Mouse (Mus musculus) large intestine, adult 2 months (tissue): ENCODE measurements at regions not wholly inside any gene's neighbourhood (a gene's known extent, or its start where the extent isn't known, plus 50 kb on each side); places are given as distances from the start of the nearest gene placed in this dataset.

ENCODE experiments used
- DNase-seq: peaks from one replicate; pipeline ENCODE4 v3.0.0-alpha.2; 2012; ENCODE audit warnings: low read depth, low spot score
- WGBS: fragments of 180-500 bp; shearing (Covaris S2); methylation state at CpG from one replicate; pipeline ENCODE4 v1.1.7; 2018; 5-methylcytosine and 5-hydroxymethylcytosine counted together

DNA sequence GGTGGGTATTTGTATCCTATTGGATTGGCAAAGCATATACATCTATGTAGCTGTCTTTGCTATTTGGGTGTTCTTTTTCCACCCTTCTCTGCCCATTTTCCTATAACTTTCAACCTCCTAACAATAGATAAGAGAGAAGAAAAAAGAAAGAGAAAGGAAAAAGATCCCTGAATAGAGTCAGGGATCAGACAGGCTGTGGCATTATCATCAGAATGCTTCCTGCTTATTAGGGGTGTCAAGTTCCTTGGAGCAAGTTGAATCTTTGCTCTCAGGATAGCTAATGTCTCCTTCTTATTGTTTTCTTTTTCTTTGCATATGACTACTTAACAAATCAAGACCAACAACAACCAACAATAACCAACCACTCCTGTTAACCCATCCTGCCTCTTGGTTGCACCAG is 539.1 kb upstream of the Sall1 start:
- no peak for DNase-seq

DNA sequence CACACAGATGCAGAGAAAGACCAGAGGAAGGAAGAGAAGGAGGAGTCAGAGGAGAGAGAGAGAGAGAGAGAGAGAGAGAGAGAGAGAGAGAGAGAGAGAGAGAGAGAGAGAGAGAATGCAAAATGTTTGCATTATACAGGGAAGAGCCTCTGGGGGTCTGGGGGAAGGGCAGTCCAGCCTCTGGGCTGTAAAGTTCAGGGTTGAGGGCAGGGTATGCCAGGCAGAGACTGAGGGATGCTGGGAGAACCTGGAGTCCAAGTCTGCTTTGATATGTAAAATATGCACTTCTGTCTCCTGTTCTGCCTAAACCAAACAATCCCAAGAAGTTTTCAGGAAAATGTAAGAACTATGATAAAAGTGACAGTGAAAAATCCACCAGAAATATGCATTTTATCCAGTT is 538.6 kb upstream of the Sall1 start:
- DNase-seq, result no peak

DNA sequence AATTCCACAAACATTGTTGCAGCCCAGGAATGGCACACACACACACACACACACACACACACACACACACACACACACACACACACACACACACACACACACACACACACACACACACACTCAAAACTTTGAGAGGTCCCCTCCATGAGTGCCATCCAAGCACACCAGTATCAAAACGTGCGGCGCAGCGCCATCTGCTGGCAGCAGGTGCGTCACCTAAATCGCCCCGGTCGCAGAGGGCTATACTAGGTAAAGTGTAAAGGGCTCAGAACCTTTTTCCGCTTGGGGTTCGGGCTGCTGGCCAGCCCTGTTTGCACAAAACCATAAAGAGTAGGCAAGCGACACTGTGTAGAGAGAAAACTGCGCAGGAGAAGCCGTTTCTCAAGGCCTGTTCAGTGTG is 527.9 kb upstream of the Sall1 start:
- WGBS, result 7% methylated on average over 13 of the region's 13 CpGs
- peak; percentile 24 for DNase-seq

DNA sequence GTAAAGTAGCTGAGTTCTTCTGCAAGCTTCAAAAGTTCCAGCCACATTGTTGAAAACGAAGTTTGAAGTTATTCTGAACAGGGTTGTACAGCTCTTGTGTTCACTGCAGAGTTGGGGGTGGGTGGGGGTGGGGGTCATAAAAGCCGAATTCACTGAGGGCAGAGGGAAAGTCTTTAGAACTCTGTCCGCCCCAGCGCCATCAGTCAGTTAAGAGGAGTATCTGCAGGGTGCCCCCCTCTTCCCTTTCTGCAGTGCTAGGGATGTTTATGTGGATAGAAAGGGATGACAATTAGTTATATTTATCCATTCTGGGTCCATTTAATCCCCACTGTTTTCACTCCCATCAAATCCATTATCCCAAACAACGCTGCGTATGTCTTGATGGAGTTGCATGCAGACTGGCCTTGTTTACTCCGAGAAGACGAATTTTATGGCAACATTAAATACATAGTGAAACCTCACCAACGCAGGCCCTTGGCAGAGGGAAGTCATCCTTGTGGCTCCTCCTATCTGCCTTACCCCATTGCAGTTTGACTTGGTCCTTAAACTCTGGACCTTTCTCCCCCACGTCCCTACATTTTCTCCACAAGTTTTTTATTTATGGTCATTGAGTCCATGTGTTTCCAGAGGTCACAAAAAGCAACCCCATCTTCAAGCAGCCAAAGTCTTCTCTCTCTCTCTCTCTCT is 526.8 kb upstream of the Sall1 start:
- no peak for DNase-seq
- 32% methylated on average over 10 of the region's 10 CpGs for WGBS

DNA sequence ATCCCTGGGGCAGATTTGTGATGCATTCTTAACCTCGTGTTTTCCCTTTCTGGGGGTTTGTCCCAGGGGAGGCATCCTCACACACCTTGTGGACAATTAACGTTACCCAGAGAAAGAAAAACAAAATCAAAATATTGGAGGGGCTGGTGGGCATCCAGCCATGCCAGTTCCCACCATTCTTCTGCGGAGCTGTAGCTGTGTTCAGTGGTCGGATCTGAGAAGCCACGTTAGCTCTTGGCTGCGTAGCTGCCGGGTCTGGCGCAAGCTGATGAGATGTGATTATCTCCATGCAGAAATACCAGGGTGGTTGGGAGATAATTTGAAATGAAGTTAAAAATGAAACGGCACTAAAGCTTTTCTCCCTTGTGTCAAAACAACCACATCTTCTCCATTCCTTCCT is 525.4 kb upstream of the Sall1 start:
- WGBS, result 80% methylated on average over 9 of the region's 9 CpGs
- no peak for DNase-seq

DNA sequence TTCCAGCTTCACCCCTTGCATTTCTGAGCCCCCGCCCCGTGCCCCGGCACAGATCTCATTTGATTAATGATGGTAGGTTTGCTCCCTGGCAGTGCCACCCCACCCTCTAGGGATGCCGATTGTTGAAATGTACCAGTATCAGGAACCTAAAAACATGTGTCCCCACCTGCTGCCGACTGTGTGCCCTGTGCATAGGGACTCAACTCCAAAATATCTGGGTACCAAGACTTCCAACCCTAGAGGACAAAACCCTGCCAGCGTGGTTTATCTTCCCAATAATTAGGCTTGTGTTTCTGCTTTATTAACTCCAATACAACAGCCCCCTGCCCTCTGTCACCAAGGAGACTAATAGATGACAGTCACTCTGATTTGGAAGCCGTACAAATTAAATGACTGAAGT is 524.7 kb upstream of the Sall1 start:
- 79% methylated on average over 7 of the region's 7 CpGs for WGBS
- no peak for DNase-seq

DNA sequence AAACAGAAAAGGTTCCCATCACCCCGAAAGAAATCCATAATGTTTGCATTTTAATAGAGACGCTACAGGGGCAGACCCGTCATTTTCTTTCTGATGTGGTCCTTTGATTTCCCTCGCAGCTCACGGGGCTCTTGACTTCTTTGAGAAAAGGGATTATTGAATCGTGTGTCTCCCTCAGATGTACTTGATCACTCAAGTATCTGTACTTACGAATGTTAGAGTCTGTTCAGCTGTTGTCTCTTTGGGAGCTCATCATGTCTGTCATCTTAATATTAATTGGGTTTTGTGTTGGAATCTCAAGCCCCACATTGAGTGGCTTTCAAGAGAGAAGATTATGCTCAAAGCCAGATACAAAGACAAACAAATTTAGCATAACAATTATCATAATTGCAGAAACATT is 523.0 kb upstream of the Sall1 start:
- 73% methylated on average over 7 of the region's 7 CpGs for WGBS
- DNase-seq, result no peak

DNA sequence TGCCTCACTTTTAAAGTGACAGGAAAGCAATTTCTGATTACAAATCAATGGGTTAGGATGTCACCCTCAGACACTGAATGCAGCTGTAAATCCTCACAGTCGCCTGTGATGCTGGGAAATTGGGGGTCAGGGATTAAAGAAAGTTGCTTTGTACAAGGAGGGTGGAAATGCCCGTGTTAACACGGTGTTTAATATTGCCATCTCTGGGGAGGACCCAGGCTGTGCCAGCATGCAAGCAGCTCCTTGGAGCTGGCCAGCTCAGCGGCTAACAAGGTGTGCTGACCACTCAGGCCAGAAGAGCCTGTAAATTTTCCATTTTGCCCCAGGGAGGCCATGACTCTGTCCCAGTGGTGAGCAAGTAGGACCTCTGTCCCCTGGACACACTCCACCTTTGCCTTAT is 522.5 kb upstream of the Sall1 start:
- DNase-seq, result no peak
- 45% methylated on average over 4 of the region's 4 CpGs for WGBS

DNA sequence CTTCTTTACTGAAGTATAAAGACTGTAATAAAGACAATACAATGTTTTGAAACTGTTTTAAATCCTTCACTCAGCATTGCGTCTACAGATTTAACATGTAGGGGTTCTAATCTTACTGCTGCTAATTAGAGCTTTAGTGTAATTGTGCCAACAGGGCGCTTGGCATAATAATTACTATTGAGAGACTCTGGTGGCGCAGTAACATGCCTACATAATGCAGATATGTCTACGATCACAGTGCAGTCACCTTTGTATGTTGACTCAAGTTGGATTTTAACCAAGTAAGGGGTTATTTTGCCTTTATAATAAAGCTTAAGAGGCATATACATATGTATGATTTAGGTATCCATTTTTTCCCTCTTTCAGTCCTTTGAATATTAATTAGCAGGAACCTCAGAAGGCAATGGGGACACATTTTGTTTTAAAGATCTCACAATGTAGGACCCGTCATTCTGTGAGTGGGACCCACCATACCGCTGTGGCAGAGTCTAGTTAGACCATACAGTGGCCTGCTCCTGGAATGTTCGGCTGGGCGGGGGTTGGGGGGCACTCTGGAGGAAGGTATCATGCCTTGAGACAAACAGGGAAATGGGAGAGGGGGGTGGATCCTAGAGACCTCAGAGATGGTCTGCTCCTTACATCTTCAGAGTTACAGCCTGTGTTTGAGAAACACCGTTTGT is 521.3 kb upstream of the Sall1 start:
- no peak for DNase-seq
- 85% methylated on average over 9 of the region's 9 CpGs for WGBS

DNA sequence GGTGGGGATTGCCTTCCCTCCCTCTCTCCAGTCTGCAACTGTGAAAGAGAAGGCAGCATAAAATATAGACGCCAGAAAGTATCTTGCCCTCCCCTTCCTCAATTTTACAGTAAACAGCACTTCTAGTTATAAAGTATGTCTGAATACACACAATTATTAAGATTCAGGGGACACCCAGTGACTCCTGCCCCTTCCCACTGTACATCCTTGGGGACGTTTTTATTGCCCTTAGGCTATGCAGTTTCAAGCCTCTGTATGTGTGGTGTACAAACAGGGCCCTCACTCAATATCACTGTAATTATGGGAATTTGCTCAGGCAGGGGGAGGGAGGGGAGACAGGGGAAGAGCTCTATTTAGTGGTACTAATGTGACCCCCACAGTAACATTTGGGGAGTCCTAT is 519.6 kb upstream of the Sall1 start:
- 29% methylated on average over 2 of the region's 2 CpGs for WGBS
- no peak for DNase-seq

DNA sequence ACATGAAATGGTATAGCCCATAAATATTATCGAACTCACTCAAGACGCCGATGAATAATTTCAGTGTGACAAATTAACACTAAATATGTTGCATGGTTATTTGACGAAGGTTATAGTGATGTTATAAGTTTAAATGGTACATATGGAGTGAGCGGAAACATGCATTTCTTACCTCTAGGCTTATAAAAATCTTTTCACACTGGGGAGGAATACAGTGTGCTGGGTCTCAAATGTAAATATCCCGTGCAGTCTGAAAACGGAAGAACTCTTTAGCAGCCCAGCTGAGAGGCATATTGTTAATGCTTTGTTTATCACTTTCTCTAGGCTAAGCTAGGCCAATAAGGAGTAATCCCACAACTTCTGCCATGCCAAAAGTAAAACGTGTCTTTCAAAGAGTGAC is 518.6 kb upstream of the Sall1 start:
- no peak for DNase-seq
- 65% methylated on average over 8 of the region's 8 CpGs for WGBS

DNA sequence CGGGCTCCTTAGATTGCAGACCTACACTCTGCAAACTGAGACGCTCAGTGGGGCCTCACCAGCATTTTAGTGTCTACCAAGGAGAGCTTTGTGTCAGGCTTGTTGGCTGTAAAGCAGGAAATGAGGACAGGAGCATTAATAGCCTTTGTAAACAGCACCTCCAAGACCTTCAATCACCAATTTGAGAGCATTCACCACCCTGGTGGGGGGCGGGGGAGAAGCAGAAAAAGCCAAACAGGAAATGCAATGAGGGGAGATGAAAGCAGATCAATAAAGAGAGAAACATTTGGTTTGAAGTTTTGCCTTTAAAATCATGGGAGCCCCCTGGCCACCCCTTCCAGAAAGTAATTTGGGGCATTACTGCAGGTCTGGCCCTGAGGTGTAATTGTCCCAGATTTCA is 497.3 kb upstream of the Sall1 start:
- 49% methylated on average over 3 of the region's 3 CpGs for WGBS
- no peak for DNase-seq

DNA sequence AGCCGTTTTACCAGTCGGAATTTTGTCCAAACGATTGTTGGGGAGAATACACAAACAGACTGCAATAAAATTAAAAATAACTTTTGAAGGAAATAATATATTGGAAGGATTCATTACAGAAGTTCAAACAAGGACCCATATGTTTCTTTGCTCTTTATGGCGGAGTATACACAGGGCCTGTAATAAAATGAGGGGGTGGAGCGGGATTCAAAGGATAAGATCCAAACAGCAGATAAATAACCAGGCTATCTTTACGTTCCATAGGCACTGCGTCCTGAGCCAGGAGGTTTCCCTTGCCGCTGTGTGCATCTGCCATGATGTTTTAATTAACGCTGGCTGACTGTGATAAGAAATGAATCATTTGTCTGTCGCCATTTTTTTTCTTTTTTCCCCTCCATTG is 490.6 kb upstream of the Sall1 start:
- 11% methylated on average over 10 of the region's 10 CpGs for WGBS
- no peak for DNase-seq

DNA sequence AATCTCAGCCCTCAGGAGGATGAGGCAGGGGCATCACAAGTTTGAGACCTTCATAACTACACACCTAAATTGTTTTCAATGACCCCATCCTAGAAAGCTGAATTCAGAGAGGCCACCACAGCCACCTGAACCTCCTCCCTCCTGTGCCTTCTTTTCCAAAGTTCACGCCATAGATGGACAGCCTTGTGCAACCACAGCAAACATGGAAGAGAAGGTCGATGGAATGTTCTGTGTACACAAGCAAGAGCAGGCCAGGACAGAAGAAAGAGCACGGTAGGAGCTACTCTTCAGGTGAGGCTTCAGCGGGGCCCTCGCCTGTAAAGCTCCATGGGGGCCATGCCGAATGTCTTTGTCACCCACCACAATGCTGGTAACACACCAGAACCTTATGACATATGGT is 481.1 kb upstream of the Sall1 start:
- 69% methylated on average over 6 of the region's 6 CpGs for WGBS
- no peak for DNase-seq

DNA sequence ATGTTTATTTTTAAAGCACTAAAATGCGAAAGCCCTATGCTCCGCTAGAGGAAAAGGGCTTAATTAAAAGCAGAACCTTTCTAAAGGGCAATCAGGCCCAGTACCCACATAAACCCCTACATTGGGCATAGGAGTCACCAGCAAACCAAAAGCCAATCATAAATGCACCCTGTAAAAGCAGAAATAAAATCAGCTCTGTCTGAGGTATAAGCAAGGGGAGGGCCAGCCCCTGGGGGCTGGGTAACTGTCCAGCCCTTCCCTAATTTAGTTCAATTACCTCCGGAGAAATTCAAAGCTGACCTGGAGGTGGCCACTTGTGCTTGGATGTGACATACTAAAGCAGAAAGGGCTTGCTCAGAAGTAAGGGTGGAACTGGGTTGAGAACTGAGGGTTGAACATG is 479.4 kb upstream of the Sall1 start:
- 72% methylated on average over 3 of the region's 3 CpGs for WGBS
- DNase-seq, result no peak

DNA sequence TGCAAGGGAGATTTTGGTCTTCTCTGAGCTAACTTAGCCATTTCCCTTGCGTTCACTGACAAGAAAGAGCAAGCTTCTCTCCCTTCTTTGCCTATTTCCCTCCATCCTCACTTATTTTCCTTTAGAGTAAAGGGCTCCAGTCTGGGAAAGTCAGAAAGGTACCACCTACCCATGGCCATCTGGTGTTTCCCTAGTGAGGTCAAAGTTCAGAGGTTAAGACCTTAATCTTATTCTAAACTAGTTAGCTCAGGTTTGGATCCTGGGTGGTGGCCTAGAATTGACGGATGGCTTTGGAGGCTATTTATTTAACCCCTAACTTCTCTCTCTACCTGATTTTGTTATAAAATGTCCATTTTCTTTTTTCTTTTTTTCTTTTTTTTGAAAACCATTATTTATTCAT is 472.6 kb upstream of the Sall1 start:
- no peak for DNase-seq
- WGBS, result 58% methylated on average over 2 of the region's 2 CpGs

DNA sequence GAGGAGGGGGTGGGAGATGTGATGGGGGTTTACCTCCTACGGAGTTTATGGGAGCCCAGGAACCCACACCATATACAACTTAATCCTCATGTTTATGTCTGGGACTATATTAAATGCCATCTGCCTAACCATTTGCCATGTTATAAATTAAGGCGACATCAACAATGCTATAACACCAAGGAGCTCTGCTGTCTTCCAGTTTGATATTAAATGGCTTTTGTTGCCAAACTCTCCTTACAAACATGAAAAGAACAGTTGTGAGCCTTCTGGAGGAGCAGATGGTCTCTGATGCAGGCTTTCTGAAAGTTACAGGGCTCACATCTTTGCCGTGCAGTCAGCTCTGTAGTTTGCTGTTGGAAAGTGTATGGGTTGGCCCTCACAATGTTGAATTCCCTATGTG is 470.3 kb upstream of the Sall1 start:
- DNase-seq, result no peak
- WGBS, result 77% methylated on average over 3 of the region's 3 CpGs

DNA sequence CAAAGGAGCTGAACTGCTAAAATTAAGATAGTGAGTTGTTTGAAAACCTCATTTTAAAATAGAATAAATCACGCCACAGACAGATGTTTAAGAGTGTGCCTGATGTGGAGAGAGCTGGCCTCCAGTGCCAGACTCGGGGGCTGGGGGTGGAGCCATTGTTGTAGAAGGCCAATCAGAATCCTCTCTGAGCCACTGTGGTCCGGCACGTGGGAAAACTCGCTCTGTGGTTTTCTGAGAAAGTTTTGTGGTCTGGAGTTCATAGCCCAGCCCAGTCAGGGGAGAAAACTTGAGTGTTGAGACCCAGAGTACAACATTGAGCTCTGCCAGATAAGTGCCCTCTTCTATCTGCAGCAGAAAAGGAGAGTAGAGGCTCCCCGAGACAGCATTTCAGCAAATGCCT is 463.7 kb upstream of the Sall1 start:
- 49% methylated on average over 6 of the region's 6 CpGs for WGBS
- DNase-seq, result no peak

DNA sequence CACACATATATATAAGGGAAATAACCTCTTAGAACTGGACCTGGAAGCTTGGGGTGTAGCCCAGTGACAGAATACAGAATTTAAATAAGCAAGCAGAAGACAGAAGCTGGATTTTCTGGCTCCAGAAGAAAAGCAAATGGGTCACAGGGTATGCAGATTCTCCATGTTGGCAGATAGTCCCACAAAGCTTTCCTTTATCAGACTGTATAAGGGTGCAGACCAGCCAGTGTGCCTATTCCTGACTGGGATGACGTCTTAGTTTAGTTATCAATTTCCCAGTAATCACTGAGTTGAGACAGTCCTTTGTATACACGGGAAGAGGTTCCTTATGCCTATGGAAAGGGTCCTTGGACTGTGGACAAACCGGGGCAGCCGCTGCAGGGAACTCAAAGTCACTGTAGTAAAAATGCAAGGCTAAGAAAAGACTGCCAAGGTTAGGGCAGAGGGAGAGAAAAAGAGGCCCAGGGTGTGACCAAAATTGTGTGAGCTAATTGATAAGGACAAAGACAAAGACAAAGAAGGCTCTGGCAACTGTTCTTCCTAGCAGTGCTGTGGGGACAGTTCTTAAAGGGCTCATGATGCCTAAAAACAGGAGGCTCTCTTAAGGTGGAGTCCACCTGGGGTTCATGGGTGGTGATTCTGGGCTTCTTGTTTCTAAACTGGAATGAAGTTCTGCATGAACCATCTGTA is 459.7 kb upstream of the Sall1 start:
- WGBS, result 46% methylated on average over 4 of the region's 4 CpGs

DNA sequence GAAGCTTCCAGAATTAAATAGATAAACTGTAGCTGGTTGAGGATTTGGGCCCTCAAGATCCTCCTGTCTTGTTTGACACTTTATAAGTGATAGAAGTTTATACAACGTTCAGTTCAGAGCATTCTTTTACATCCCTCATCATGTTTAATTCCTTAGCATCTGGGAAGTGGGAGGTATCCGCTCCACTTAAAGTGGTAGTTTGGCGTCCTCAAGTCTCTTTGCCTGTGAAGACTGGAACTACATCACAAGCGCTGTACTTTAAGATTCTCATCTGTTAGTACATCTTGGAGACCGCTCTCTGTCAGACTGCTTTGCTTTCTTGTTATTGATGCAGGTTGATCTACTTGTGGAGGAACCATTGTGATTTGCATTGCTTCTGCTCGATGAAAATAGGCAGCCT is 459.1 kb upstream of the Sall1 start:
- WGBS, result 78% methylated on average over 6 of the region's 6 CpGs
- no peak for DNase-seq

More for the DNA sequence above, 459.7 kb upstream of the Sall1 start:
- no peak for DNase-seq

DNA sequence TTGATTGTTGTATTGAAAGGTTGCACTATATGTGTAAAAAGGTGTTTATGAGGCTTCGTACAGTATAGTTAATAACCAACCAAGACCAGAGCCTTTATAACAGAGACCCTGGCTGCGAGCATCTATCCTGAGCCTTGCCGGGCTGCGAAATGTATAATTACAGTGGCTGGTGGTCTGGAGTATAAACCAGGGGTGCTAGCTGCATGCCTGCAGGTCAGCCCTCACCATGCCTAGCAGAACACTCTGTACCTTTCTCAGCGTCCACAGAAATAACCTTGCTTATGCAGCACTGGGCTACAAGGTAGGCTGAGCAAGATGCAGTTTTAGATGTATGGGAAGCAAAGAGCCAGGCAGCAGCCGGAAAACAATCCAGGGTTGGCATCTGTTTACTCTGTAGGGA is 457.8 kb upstream of the Sall1 start:
- DNase-seq, result no peak

More for the DNA sequence above, 457.8 kb upstream of the Sall1 start:
- WGBS, result 81% methylated on average over 6 of the region's 6 CpGs
